Mouse (Mus musculus): ENCODE data around the gene Olig3. TPM values are rescaled to one million over a fixed set of nuclear protein-coding genes. Genes with fewer than 3 reads are reported as not detected.

The Olig3 gene
- not detected for polyA plus RNA-seq (2017; shearing (Covaris generic))

DNA sequence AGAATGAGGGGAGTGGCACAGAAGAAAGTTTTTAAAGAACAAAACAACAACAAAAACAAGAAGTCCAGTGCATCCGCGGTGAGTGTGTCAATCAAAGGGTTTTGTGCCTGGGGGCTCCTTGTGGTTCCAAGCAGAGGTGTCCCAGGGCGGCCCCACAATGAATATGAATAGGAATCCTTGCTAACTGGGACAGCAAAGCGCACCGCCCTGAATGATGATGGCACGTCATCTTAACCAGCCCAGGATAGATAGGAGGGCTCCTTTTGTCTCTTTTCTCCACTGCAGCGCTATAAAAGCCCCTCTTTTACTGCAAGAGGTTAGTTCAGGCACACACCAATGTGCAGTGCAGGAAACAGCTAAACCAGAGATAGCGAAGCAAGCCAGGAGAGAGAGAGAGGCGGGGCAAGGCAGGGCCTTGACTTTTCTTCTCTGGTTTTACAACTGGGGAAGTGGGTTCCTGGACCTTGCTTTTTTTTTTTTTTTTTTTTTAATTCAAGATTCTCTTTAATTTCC is at the start of gene Olig3:
Gene Olig3 (plus strand): TSS at position 463 of the 513 bp plus-strand sequence.

Other genes with a start within 250 kb of the Olig3 start
- 100 to 1,000 TPM; 253 to 599 TPM for gene Ifngr1, start 235.4 kb downstream of the Olig3 start, polyA plus RNA-seq (2017; shearing (Covaris generic))